Mouse (Mus musculus): ENCODE data around the gene Camkmt.

DNA sequence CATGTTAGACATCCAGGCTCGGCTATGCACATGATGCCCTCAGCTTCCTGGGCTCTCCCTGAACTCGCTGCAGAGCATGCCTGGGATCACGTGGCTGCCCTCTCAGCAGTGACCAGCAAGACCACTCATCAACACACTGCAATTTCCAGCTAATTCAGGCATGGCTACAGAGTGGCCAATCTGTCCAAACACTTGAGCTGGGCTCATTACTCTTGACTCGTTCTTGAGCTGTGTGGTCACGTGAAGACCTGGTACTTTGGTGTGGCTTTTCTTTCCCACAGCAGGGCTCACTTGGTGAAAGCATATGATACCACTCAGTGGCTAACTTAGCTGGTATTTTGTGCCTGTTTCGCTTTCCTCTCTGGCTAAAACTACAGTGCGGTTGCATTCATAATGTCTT, 282.2 kb downstream of the Camkmt start:
- no peak for TF ChIP-seq EP300 (IDR thresholded peaks at IDR 0.05; ENCODE audit: low read depth)
- no peak for TF ChIP-seq CTCF (IDR thresholded peaks at IDR 0.05; ENCODE audit: low read depth)
